In genomic region chr12:8923125-8923410, GRCm38 (mm10) we compare ENCODE assay signal across 8 mouse cellular contexts. TPM values are rescaled to one million over a fixed set of nuclear protein-coding genes. Genes with fewer than 3 reads are reported as not detected.
A peak's percentile ranks its signal among the peaks of the same experiment; 100 is the strongest.
DNase-seq lines count a peak whose midpoint lies in the region; ATAC-seq and TF ChIP-seq lines count a peak whose summit lies in the region.

No protein-coding gene starts in this region.

- H3K4me1 ChIP-seq in forebrain, embryonic 15.5 days: peaks cover 29% of the 10 kb centered on the region
- peaks cover 19% of the 10 kb centered on the region for H3K4me1 ChIP-seq in intestine, embryonic 16.5 days (ENCODE audit: control insufficient read depth, insufficient read depth, low read length)
- H3K4me1 ChIP-seq in midbrain, embryonic 13.5 days (replicated peaks): peaks cover 29% of the 10 kb centered on the region

- peak overlapping the region; percentile 84 for H3K4me3 ChIP-seq in left cerebral cortex, adult 2 months
- peak overlapping the region; percentile 75 for H3K4me3 ChIP-seq in forebrain, embryonic 15.5 days
- peak overlapping the region; percentile 76 for H3K4me3 ChIP-seq in intestine, embryonic 16.5 days (ENCODE audit: low read length)
- peak overlapping the region; percentile 78 for H3K4me3 ChIP-seq in midbrain, embryonic 13.5 days (replicated peaks)

- H3K9ac ChIP-seq in forebrain, embryonic 15.5 days (replicated peaks): peak overlapping the region; percentile 88
- peak overlapping the region; percentile 93 for H3K9ac ChIP-seq in intestine, embryonic 16.5 days (ENCODE audit: low read depth, low read length)
- peak overlapping the region; percentile 84 for H3K9ac ChIP-seq in midbrain, embryonic 13.5 days (replicated peaks)

- no peak for TF ChIP-seq CTCF in left cerebral cortex, adult 2 months (IDR thresholded peaks at IDR 0.05)

- H3K36me3 ChIP-seq in forebrain, embryonic 15.5 days: no peaks in the 10 kb centered on the region
- no peaks in the 10 kb centered on the region for H3K36me3 ChIP-seq in intestine, embryonic 16.5 days (ENCODE audit: control insufficient read depth, insufficient read depth, low read length)
- H3K36me3 ChIP-seq in midbrain, embryonic 13.5 days: peaks cover 6% of the 10 kb centered on the region; the same call in 1 of the 2 replicates

- no peak for DNase-seq in left cerebral cortex, adult 2 months (ENCODE audit: extremely low spot score in 1 of 2, low spot score in 2 of 2)
- DNase-seq in left cerebral cortex, adult 11 months (ENCODE audit: low spot score): no peak
- peak; percentile 41 for DNase-seq in c-Kit-positive CD71-negative TER-119-negative erythroid progenitor cells, embryonic 14.5 days (ENCODE audit: low read depth)
- no peak for DNase-seq in layer of hippocampus, adult 9-11 months

- no peak for ATAC-seq in forebrain, embryonic 15.5 days (replicated peaks)
- ATAC-seq in intestine, embryonic 16.5 days: no peak
- no peak for ATAC-seq in midbrain, embryonic 13.5 days
- ATAC-seq in CD4-positive, CD25-positive, alpha-beta regulatory T cell, adult 4 months: no peak

- no peaks in the 10 kb centered on the region for H3K27me3 ChIP-seq in forebrain, embryonic 15.5 days
- no peaks in the 10 kb centered on the region for H3K27me3 ChIP-seq in intestine, embryonic 16.5 days (replicated peaks; ENCODE audit: control insufficient read depth, insufficient read depth, low read length)
- H3K27me3 ChIP-seq in midbrain, embryonic 13.5 days: no peaks in the 10 kb centered on the region

- peak overlapping the region; percentile 69 for H3K4me2 ChIP-seq in forebrain, embryonic 15.5 days (replicated peaks)
- H3K4me2 ChIP-seq in intestine, embryonic 16.5 days (ENCODE audit: low read depth, low read length): peak overlapping the region; percentile 65
- H3K4me2 ChIP-seq in midbrain, embryonic 13.5 days (replicated peaks): peak overlapping the region; percentile 82

- WGBS in forebrain, embryonic 15.5 days: 22% methylated on average over 5 of the region's 5 CpGs
- 17% methylated on average over 5 of the region's 5 CpGs for WGBS in intestine, embryonic 16.5 days
- 38% methylated on average over 5 of the region's 5 CpGs for WGBS in midbrain, embryonic 13.5 days

- H3K27ac ChIP-seq in left cerebral cortex, adult 2 months: no peak overlapping the region
- H3K27ac ChIP-seq in forebrain, embryonic 15.5 days (replicated peaks): peak overlapping the region; percentile 98
- H3K27ac ChIP-seq in intestine, embryonic 16.5 days (ENCODE audit: low read length): peak overlapping the region; percentile 20
- H3K27ac ChIP-seq in midbrain, embryonic 13.5 days: no peak overlapping the region

- no peaks in the 10 kb centered on the region for H3K9me3 ChIP-seq in forebrain, embryonic 15.5 days
- H3K9me3 ChIP-seq in intestine, embryonic 16.5 days (ENCODE audit: control insufficient read depth, low read length): no peaks in the 10 kb centered on the region
- no peaks in the 10 kb centered on the region for H3K9me3 ChIP-seq in midbrain, embryonic 13.5 days

- intact Hi-C loops in left cerebral cortex, adult 2 months (cut with DNase I): loop anchor here (2.0 to 5.0 kb wide), 2 partner anchors 36 to 50 kb away; partner anchors contain the start of gene Wdr35

RNA-seq across cellular contexts. Expression of gene Laptm4a, which starts 1.6 kb away (rescaled TPM):
- 100 to 1,000 TPM; 166 to 168 TPM for total RNA-seq in left cerebral cortex, adult 2 months (2021)
- 258 and 292 TPM in 2 replicates for polyA plus RNA-seq in forebrain, embryonic 15.5 days (2015; fragmentation: Nextera tagmentation; extraction: Ambion mirVana)
- 244 and 257 TPM in 2 replicates for polyA plus RNA-seq in intestine, embryonic 16.5 days (2015; fragmentation: Nextera tagmentation; extraction: Ambion mirVana)
- 207 and 221 TPM in 2 replicates for polyA plus RNA-seq in midbrain, embryonic 13.5 days (2015; fragmentation: Nextera tagmentation; extraction: Ambion mirVana)
- polyA plus RNA-seq in CD4-positive, CD25-positive, alpha-beta regulatory T cell, adult 4 months (2017; shearing (Covaris generic)): 100 to 1,000 TPM; 127 to 169 TPM

RNA-seq across cellular contexts. Expression of gene Matn3, which starts 24.7 kb away (rescaled TPM):
- total RNA-seq in left cerebral cortex, adult 2 months (2021): under 1 TPM in 1 of 2 experiments, not detected in 1; 0.12 TPM
- 0.08 and 0.10 TPM in 2 replicates for polyA plus RNA-seq in forebrain, embryonic 15.5 days (2015; fragmentation: Nextera tagmentation; extraction: Ambion mirVana)
- 0.04 and 0.07 TPM in 2 replicates for polyA plus RNA-seq in intestine, embryonic 16.5 days (2015; fragmentation: Nextera tagmentation; extraction: Ambion mirVana)
- polyA plus RNA-seq in midbrain, embryonic 13.5 days (2015; fragmentation: Nextera tagmentation; extraction: Ambion mirVana): 0.16 and 0.17 TPM in 2 replicates
- not detected for polyA plus RNA-seq in CD4-positive, CD25-positive, alpha-beta regulatory T cell, adult 4 months (2017; shearing (Covaris generic))

RNA-seq across cellular contexts. Expression of gene Wdr35, which starts 50.6 kb away (rescaled TPM):
- 10 to 100 TPM; 43.2 to 45.0 TPM for total RNA-seq in left cerebral cortex, adult 2 months (2021)
- polyA plus RNA-seq in forebrain, embryonic 15.5 days (2015; fragmentation: Nextera tagmentation; extraction: Ambion mirVana): 23.5 and 24.4 TPM in 2 replicates
- 7.8 and 8.2 TPM in 2 replicates for polyA plus RNA-seq in intestine, embryonic 16.5 days (2015; fragmentation: Nextera tagmentation; extraction: Ambion mirVana)
- polyA plus RNA-seq in midbrain, embryonic 13.5 days (2015; fragmentation: Nextera tagmentation; extraction: Ambion mirVana): 23.9 and 24.4 TPM in 2 replicates
- polyA plus RNA-seq in CD4-positive, CD25-positive, alpha-beta regulatory T cell, adult 4 months (2017; shearing (Covaris generic)): 1 to 10 TPM; 2.6 TPM

Comparison
In these comparisons a context has a peak if more than half of its experiments do, and no peak if none do; other contexts are left out.
1. H3K27ac ChIP-seq: peak in forebrain, embryonic 15.5 days (single experiment) and intestine, embryonic 16.5 days (single experiment); none in left cerebral cortex, adult 2 months (single experiment) and midbrain, embryonic 13.5 days (single experiment).
2. Peak in every context shown above with its lines, with median percentiles within 50 percentile points of each other: H3K4me3 ChIP-seq, H3K4me2 ChIP-seq and H3K9ac ChIP-seq.